Mouse (Mus musculus): Measurements from ENCODE around the gene Myo18b. TPM values are rescaled to one million over a fixed set of nuclear protein-coding genes. Genes with fewer than 3 reads are reported as not detected.

The Myo18b gene
- polyA plus RNA-seq, 1 experiment from 2014 or later = 1.8 TPM

DNA sequence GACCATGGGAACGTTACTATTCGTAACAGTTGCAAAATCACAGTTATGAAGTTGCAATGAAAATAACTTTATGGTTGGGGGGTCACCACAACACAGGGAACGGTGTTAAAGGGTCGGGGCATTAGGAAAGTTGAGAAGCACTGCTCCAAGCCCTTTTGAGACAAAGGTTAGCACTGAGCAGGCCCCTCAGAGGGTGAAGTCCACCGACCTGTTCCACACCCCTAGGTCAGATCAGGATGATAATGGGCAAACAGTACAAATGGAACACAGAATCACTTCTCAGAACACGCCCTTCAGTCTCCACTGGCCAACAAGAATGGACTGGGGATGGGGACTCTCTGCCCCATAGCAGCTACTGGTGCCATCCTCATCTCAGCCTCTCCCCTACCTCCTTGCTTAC lies 23.2 kb downstream of the Myo18b start:
- ATAC-seq (ENCODE audit: low FRiP score, low read depth) = no peak
- WGBS = 78% methylated on average over 6 of the region's 6 CpGs
- Histone ChIP-seq H3K27me3 (peaks cover 54% of the 10 kb centered on the region), H3K27ac (replicated peaks) (no peak overlapping the region), H3K9ac (replicated peaks) (no peak overlapping the region), H3K4me2 (replicated peaks) (no peak overlapping the region), H3K4me1 (0 out of 2 replicates have a peak, but pooled peaks cover 6% of the 10 kb centered on the region), H3K4me3 (no peak overlapping the region), H3K9me3 (no peaks in the 10 kb centered on the region), H3K36me3 (no peaks in the 10 kb centered on the region)

- Histone ChIP-seq H3K36me3 (no peaks in the 10 kb centered on the region), H3K27me3 (peaks cover 72% of the 10 kb centered on the region), H3K4me1 (no peaks in the 10 kb centered on the region), H3K27ac (replicated peaks) (no peak overlapping the region), H3K9me3 (no peaks in the 10 kb centered on the region), H3K9ac (replicated peaks) (no peak overlapping the region), H3K4me2 (replicated peaks) (no peak overlapping the region), H3K4me3 (no peak overlapping the region)
- 20% methylated on average over 9 of the region's 9 CpGs for WGBS
- ATAC-seq (ENCODE audit: low FRiP score, low read depth) = 0 out of 2 replicates have a peak, but pooled peaks have one; percentile 19
These were observed 25.4 kb downstream of the Myo18b start for GRCm38 (mm10) chr5:112870729-112871128.

DNA sequence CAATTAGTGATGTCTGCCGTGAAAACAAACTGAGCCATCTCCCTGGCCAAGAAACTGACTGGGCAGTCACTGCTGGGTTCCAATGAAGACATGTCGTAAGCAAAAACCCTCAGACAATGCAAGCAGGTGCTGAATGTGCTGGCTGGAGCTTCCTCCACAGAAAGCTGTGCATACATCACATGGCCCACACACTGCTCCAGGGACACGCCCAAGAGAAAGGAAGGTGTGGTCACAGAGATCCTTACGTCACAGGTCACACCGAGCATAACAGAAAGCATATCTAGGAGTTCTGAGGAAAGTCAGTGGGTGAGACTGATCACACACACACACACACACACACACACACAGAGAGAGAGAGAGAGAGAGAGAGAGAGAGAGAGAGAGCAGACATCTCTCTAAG lies 27.5 kb downstream of the Myo18b start:
- Histone ChIP-seq H3K27ac (replicated peaks) (no peak overlapping the region), H3K4me2 (replicated peaks) (no peak overlapping the region), H3K9me3 (no peaks in the 10 kb centered on the region), H3K4me3 (no peak overlapping the region), H3K36me3 (no peaks in the 10 kb centered on the region), H3K4me1 (no peaks in the 10 kb centered on the region), H3K9ac (replicated peaks) (no peak overlapping the region), H3K27me3 (peaks cover 76% of the 10 kb centered on the region)
- no peak for ATAC-seq (ENCODE audit: low FRiP score, low read depth)
- 83% methylated on average over 5 of the region's 5 CpGs for WGBS

GRCm38 (mm10) chr5:112864719-112865367 lies 31.3 kb downstream of the Myo18b start:
- 44% methylated on average over 4 of the region's 4 CpGs for WGBS
- Histone ChIP-seq H3K27me3 (peaks cover 58% of the 10 kb centered on the region), H3K9ac (replicated peaks) (no peak overlapping the region), H3K27ac (replicated peaks) (no peak overlapping the region), H3K9me3 (no peaks in the 10 kb centered on the region), H3K4me2 (replicated peaks) (no peak overlapping the region), H3K4me1 (peaks cover 2% of the 10 kb centered on the region; the same call in 1 of the 2 replicates), H3K4me3 (no peak overlapping the region), H3K36me3 (no peaks in the 10 kb centered on the region)
- ATAC-seq (ENCODE audit: low FRiP score, low read depth) = peak; percentile 19; the same call in 1 of the 2 replicates

- Histone ChIP-seq H3K27ac (replicated peaks) (0 out of 2 replicates have a peak overlapping the region, but pooled peaks have one; percentile 10), H3K9me3 (no peaks in the 10 kb centered on the region), H3K4me2 (replicated peaks) (no peak overlapping the region), H3K4me3 (no peak overlapping the region), H3K9ac (replicated peaks) (no peak overlapping the region), H3K27me3 (peaks cover 26% of the 10 kb centered on the region), H3K36me3 (no peaks in the 10 kb centered on the region), H3K4me1 (peaks cover 4% of the 10 kb centered on the region; the same call in 1 of the 2 replicates)
- no peak for ATAC-seq (ENCODE audit: low FRiP score, low read depth)
- 50% methylated on average over 12 of the region's 12 CpGs for WGBS
These were observed 36.7 kb downstream of the Myo18b start for GRCm38 (mm10) chr5:112859379-112860035.

GRCm38 (mm10) chr5:112853179-112853578 lies 43.0 kb downstream of the Myo18b start:
- Histone ChIP-seq H3K4me2 (replicated peaks) (no peak overlapping the region), H3K27me3 (peaks cover 33% of the 10 kb centered on the region), H3K4me3 (no peak overlapping the region), H3K36me3 (no peaks in the 10 kb centered on the region), H3K9me3 (no peaks in the 10 kb centered on the region), H3K27ac (replicated peaks) (peak overlapping the region; percentile 86), H3K9ac (replicated peaks) (no peak overlapping the region), H3K4me1 (peaks cover 54% of the 10 kb centered on the region)
- WGBS = 17% methylated on average over 8 of the region's 8 CpGs
- ATAC-seq (ENCODE audit: low FRiP score, low read depth) = peak; percentile 70

DNA sequence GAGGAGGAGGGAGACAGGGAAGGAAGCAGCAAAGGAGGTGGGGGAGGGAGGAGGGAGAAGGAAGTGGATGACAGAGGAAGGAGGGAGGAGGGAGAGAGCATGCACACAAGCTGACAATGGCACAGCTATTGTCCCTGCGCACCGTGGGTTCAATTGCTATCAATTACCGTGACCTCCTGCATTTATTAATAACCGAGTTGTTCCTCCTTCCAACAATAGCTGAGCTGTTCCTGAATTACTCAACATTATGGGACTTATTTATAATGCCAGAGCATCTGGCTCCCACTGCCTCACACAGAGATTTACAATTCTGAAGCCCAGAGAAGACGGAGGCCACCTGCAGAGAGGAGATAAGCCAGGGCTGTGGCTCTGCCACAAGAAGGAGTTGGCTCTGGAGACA lies 44.8 kb downstream of the Myo18b start:
- Histone ChIP-seq H3K27me3 (peaks cover 46% of the 10 kb centered on the region), H3K4me3 (no peak overlapping the region), H3K9ac (replicated peaks) (no peak overlapping the region), H3K36me3 (no peaks in the 10 kb centered on the region), H3K9me3 (no peaks in the 10 kb centered on the region), H3K4me2 (replicated peaks) (no peak overlapping the region), H3K27ac (replicated peaks) (peak overlapping the region; percentile 86), H3K4me1 (peaks cover 59% of the 10 kb centered on the region)
- 14% methylated on average over 5 of the region's 5 CpGs for WGBS
- ATAC-seq (ENCODE audit: low FRiP score, low read depth) = peak; percentile 50

GRCm38 (mm10) chr5:112848586-112849280 lies 47.4 kb downstream of the Myo18b start:
- 4% methylated on average over 16 of the region's 16 CpGs for WGBS
- peaks cover 43% of the 10 kb centered on the region for H3K27me3 ChIP-seq
- no peak overlapping the region for H3K27ac ChIP-seq (replicated peaks)
- H3K4me2 ChIP-seq (replicated peaks) = peak overlapping the region; percentile 34
- peaks cover 68% of the 10 kb centered on the region for H3K4me1 ChIP-seq
- no peak overlapping the region for H3K9ac ChIP-seq (replicated peaks)
- H3K36me3 ChIP-seq = no peaks in the 10 kb centered on the region
- ATAC-seq (ENCODE audit: low FRiP score, low read depth) = peak; percentile 48; the same call in 1 of the 2 replicates
- H3K9me3 ChIP-seq = no peaks in the 10 kb centered on the region
- H3K4me3 ChIP-seq = 0 out of 2 replicates have a peak overlapping the region, but pooled peaks have one; percentile 3

DNA sequence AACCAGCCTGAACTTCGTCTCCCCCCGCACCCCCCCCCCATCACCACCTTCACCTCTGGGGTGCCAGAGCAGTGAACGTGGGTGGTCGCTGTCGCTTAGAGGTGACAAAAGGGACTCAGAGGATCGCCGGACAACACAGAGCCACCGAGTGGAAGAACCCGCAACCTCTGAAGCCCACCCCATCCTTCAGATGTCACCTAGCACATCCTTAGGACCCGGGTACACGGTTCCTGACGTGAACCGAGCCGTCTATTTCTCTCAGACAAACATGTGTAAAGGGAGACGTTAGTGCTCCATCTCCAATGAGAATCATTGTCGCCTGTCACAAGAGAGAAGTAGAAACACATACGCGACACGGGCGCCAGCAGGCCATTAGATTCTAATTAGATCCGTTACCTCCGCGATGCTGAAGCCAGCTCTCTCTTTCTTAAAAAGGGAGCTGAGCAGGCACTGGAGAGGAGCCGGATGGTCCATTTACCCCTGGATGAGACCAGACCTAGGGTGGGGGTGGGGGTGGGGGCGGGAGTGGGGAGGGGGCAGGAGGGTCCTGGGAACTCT lies 48.1 kb downstream of the Myo18b start:
- Histone ChIP-seq H3K4me2 (replicated peaks) (peak overlapping the region; percentile 34), H3K9ac (replicated peaks) (no peak overlapping the region), H3K4me3 (0 out of 2 replicates have a peak overlapping the region, but pooled peaks have one; percentile 3), H3K27ac (replicated peaks) (no peak overlapping the region), H3K9me3 (no peaks in the 10 kb centered on the region), H3K27me3 (peaks cover 43% of the 10 kb centered on the region), H3K4me1 (peaks cover 68% of the 10 kb centered on the region), H3K36me3 (no peaks in the 10 kb centered on the region)
- WGBS = 7% methylated on average over 24 of the region's 25 CpGs
- no peak for ATAC-seq (ENCODE audit: low FRiP score, low read depth)

DNA sequence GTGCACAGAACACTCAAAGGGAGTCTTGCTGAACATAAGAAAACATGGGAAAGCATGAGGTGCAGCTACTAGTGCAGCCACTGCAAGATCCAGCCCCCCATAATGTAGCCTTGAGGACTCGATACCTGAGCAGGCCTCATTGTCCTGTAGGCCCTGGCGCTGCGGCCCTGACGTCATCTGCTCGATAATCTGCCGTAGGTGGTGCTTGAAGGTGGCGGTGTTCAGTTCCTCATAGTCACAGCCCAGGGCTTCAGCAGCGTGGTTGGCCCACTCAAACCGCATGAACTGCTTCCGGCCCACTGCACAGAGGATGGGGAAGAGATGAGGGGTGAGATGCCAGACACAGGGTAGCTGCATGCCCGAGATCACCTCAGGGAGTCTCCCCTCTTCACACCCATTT lies 50.0 kb downstream of the Myo18b start:
- H3K9ac ChIP-seq (replicated peaks) = no peak overlapping the region

GRCm38 (mm10) chr5:112844460-112844859 lies 51.7 kb downstream of the Myo18b start:
- H3K27ac ChIP-seq (replicated peaks) = peak overlapping the region; percentile 90
- no peak for ATAC-seq (ENCODE audit: low FRiP score, low read depth)
- H3K4me3 ChIP-seq = no peak overlapping the region
- no peaks in the 10 kb centered on the region for H3K36me3 ChIP-seq
- H3K9ac ChIP-seq (replicated peaks) = no peak overlapping the region
- peaks cover 51% of the 10 kb centered on the region for H3K4me1 ChIP-seq
- 8% methylated on average over 3 of the region's 3 CpGs for WGBS
- H3K4me2 ChIP-seq (replicated peaks) = no peak overlapping the region
- H3K27me3 ChIP-seq = peaks cover 32% of the 10 kb centered on the region
- no peaks in the 10 kb centered on the region for H3K9me3 ChIP-seq

More for the DNA sequence above, 50.0 kb downstream of the Myo18b start:
- Histone ChIP-seq H3K9me3 (no peaks in the 10 kb centered on the region), H3K4me2 (replicated peaks) (no peak overlapping the region), H3K4me3 (no peak overlapping the region), H3K36me3 (no peaks in the 10 kb centered on the region), H3K27ac (replicated peaks) (no peak overlapping the region), H3K27me3 (peaks cover 43% of the 10 kb centered on the region), H3K4me1 (peaks cover 67% of the 10 kb centered on the region)
- 83% methylated on average over 11 of the region's 11 CpGs for WGBS
- ATAC-seq (ENCODE audit: low FRiP score, low read depth) = no peak
